Mouse (Mus musculus): ENCODE measurements around the gene Lrig2. TPM values are rescaled to one million over a fixed set of nuclear protein-coding genes. Genes with fewer than 3 reads are reported as not detected.

Lrig2 gene
- polyA plus RNA-seq, 1 experiment, result 18.9 TPM

DNA sequence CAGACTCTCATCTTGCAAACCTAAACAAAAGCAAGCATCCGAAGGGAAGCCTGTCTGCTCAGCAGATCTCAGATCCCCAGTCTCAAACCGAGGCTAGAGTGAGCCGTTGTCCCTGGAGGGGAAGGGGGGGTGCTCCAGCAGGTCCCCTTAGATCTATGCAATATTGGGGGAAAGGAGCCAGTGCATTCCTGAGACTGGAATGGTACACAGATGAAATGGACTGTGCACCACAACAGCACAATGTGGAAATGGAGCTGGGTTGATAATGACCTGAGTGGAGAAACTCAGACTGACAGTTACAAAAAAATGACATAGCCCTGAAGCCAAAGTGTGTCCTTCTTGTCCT lies 115.0 kb downstream of the Lrig2 start:
- TF ChIP-seq POLR2A (IDR thresholded peaks at IDR 0.05; ENCODE audit: extremely low read depth, insufficient read depth, low read length) (no peak), CTCF (IDR thresholded peaks at IDR 0.05; ENCODE audit: extremely low read depth, insufficient read depth, low read length) (no peak)
- H3K4me1 ChIP-seq (ENCODE audit: control insufficient read depth, insufficient read depth, low read length), result peaks cover 2% of the 10 kb centered on the region; the same call in 1 of the 2 replicates
- H3K4me3 ChIP-seq (ENCODE audit: insufficient read depth, low read length), result no peak overlapping the region
- no peak overlapping the region for H3K27ac ChIP-seq (ENCODE audit: insufficient read depth, low read length)

DNA sequence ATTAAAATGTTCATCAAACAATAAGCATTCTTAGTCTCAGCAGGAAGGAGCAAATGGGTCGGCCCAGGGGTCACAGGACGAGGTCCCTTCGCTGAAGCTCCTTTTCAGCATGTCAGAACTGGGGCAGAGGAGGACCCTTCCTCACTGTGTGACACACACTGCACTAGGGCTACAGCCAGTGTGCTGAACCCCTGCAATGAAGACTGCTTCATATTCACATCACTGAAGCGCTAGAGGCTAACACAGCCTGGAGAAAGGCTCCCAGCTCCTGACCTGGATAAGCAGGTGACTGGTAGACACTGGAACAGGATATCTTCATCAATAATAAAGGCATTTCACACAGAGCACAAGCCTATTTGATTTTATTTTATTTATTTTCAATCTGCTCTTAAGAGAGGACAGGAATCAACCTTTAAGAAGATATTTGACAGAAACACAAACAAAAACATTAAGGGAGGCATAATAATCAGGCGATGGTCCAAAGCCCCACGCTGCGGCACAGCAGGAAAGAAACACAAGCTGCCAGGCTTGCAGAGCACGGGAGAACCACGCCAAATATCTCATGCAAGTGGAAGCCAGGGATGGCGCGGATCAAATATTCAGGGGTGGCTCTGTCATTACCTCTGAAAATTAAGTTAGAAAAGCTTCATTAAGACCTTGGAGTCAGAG lies 115.5 kb downstream of the Lrig2 start:
- H3K4me3 ChIP-seq (ENCODE audit: insufficient read depth, low read length), result no peak overlapping the region
- no peak overlapping the region for H3K27ac ChIP-seq (ENCODE audit: insufficient read depth, low read length)

DNA sequence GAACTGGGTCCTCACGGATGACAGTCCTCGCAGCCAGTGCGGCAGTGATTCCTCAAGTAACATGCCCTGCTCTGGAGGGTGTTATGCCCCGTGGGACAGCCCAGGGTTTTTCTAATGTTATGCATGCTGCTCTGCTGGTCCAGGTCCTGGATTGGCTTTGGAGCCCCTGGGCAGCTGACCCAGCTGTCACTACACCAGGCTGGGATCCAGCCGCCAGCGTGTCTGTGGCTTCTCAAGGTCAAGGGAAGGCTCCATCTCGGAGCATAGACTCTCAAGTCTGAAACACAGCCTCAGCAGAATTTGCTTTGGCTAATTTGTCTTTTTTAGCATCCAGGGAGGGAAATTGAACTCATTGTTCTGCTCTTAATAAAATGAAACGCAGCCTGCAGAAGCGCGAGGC lies 121.6 kb downstream of the Lrig2 start:
- TF ChIP-seq CTCF (IDR thresholded peaks at IDR 0.05; ENCODE audit: extremely low read depth, insufficient read depth, low read length) (no peak), POLR2A (IDR thresholded peaks at IDR 0.05; ENCODE audit: extremely low read depth, insufficient read depth, low read length) (no peak)
- no peak overlapping the region for H3K4me3 ChIP-seq (ENCODE audit: insufficient read depth, low read length)
- no peak overlapping the region for H3K27ac ChIP-seq (ENCODE audit: insufficient read depth, low read length)
- no peaks in the 10 kb centered on the region for H3K4me1 ChIP-seq (ENCODE audit: control insufficient read depth, insufficient read depth, low read length)

More for the DNA sequence above, 115.5 kb downstream of the Lrig2 start:
- TF ChIP-seq POLR2A (IDR thresholded peaks at IDR 0.05; ENCODE audit: extremely low read depth, insufficient read depth, low read length) (no peak), CTCF (IDR thresholded peaks at IDR 0.05; ENCODE audit: extremely low read depth, insufficient read depth, low read length) (no peak)
- peaks cover 2% of the 10 kb centered on the region; the same call in 1 of the 2 replicates for H3K4me1 ChIP-seq (ENCODE audit: control insufficient read depth, insufficient read depth, low read length)

DNA sequence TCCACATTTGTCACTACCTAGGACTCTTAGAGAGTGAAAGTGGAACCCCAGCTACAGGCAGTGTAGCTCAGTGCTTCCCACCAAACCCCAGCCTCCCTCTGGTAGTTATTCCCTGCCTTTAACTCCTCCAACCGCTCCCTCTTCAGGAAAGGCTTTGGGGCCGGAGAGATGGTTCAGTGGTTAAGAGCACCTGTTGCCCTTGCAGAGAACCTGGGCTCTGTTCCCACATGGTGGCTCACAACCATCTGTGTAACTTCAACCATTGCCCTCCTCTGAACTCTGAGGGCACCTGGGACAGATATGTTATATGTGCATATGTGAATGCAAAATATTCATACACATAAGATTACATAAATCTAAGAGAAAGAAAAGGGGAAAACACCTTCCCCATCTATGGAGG lies 122.3 kb downstream of the Lrig2 start:
- no peaks in the 10 kb centered on the region for H3K4me1 ChIP-seq (ENCODE audit: control insufficient read depth, insufficient read depth, low read length)
- H3K27ac ChIP-seq (ENCODE audit: insufficient read depth, low read length), result no peak overlapping the region
- TF ChIP-seq CTCF (IDR thresholded peaks at IDR 0.05; ENCODE audit: extremely low read depth, insufficient read depth, low read length) (no peak), POLR2A (IDR thresholded peaks at IDR 0.05; ENCODE audit: extremely low read depth, insufficient read depth, low read length) (no peak)
- H3K4me3 ChIP-seq (ENCODE audit: insufficient read depth, low read length), result no peak overlapping the region

DNA sequence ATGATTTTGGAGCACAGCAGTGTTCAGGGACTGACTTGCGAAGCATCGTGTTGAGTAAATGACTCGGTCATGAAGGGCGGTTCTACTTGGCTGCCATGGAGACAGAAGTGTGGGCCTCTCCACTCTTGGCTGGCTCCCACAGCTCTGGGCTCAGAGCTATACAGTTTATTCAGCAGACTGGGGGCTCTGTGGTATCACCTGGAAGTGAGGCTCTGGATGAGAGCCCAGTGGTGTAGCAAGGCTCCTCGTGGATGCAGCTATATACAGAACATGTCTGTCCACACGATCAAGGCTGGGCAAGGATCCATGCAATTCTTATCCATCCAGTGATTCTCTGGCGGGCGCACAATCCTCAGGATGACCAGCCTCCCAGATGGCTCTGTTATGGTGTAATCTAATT lies 126.1 kb downstream of the Lrig2 start:
- no peaks in the 10 kb centered on the region for H3K4me1 ChIP-seq (ENCODE audit: control insufficient read depth, insufficient read depth, low read length)
- no peak for TF ChIP-seq CTCF (IDR thresholded peaks at IDR 0.05; ENCODE audit: extremely low read depth, insufficient read depth, low read length)
- no peak for TF ChIP-seq POLR2A (IDR thresholded peaks at IDR 0.05; ENCODE audit: extremely low read depth, insufficient read depth, low read length)
- no peak overlapping the region for H3K27ac ChIP-seq (ENCODE audit: insufficient read depth, low read length)
- H3K4me3 ChIP-seq (ENCODE audit: insufficient read depth, low read length), result no peak overlapping the region

DNA sequence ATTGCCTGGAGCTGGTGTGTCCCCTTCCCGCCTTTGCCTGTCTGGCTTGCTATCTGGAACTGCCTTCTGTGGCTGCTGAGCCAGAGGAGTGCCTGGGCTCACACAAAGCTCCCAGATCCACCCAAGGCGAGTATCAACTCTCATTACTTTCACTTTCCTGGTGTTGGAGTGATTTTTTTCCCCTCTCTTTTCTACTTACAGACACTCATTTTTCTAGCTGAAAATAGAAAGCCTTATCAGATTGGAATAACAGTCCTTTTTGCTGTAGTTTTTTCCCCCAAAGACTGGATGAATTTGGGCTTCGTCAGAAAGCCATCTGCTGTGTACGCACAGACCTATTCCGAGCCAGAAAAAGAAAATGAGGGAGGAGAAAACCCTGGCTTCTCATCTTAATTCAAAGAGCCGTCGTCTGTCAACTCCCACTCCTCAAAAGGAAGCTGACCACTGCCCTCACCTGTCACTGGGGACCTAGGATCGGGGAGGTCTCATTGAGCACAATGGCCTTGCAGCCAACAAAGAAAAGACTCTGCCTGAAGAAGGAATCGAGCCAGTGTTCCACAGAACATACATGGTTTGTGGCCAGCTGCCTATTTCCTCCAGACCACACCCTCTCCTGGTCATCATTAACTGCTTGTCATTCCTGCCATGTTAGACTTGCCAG lies 127.9 kb downstream of the Lrig2 start:
- Histone ChIP-seq H3K27ac (ENCODE audit: insufficient read depth, low read length) (peak overlapping the region; percentile 0; the same call in 1 of the 2 replicates), H3K4me1 (ENCODE audit: control insufficient read depth, insufficient read depth, low read length) (no peaks in the 10 kb centered on the region), H3K4me3 (ENCODE audit: insufficient read depth, low read length) (no peak overlapping the region)
- no peak for TF ChIP-seq POLR2A (IDR thresholded peaks at IDR 0.05; ENCODE audit: extremely low read depth, insufficient read depth, low read length)
- no peak for TF ChIP-seq CTCF (IDR thresholded peaks at IDR 0.05; ENCODE audit: extremely low read depth, insufficient read depth, low read length)

DNA sequence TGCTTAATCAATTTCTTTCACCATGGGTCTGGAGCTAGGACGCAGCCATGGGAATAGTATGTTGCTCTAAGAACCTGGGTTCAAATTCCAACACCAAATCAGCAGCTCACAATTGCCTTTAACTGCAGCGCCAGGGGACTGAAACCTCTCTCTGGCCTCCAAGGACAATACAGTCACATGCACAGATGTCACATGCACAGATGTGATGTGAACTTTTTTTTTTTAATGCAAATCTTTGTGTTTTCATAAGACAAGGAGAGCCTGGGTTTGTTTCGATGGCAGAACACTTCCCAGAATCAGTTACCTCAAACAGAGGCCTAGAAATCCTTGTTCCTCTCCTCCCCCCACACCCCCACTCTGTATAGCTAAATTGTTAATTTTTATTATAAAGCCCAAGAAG lies 133.5 kb downstream of the Lrig2 start:
- no peak overlapping the region for H3K27ac ChIP-seq (ENCODE audit: insufficient read depth, low read length)
- no peak overlapping the region for H3K4me3 ChIP-seq (ENCODE audit: insufficient read depth, low read length)
- no peaks in the 10 kb centered on the region for H3K4me1 ChIP-seq (ENCODE audit: control insufficient read depth, insufficient read depth, low read length)
- TF ChIP-seq POLR2A (IDR thresholded peaks at IDR 0.05; ENCODE audit: extremely low read depth, insufficient read depth, low read length), result no peak
- TF ChIP-seq CTCF (IDR thresholded peaks at IDR 0.05; ENCODE audit: extremely low read depth, insufficient read depth, low read length), result no peak

DNA sequence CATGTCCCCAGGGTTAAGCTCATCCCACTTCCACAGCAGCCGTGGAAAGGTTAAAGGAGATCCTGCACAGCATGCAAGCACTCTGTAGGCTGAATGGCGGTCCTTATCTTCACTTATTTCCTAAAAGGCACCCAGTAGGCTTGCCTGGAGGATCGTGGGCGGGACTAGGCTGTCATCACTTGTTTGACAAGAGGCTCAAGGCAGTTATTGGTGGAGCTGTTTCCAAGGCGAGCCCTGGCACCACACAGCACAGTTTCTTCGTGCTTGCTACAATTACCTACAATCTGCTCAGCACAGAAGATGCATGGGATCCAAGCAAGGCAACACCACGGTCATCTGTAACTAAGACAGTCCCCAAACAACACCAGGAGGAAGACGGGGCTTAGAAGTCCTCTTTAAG lies 137.8 kb downstream of the Lrig2 start:
- Histone ChIP-seq H3K4me1 (ENCODE audit: control insufficient read depth, insufficient read depth, low read length) (no peaks in the 10 kb centered on the region), H3K27ac (ENCODE audit: insufficient read depth, low read length) (no peak overlapping the region), H3K4me3 (ENCODE audit: insufficient read depth, low read length) (no peak overlapping the region)
- TF ChIP-seq CTCF (IDR thresholded peaks at IDR 0.05; ENCODE audit: extremely low read depth, insufficient read depth, low read length), result no peak

DNA sequence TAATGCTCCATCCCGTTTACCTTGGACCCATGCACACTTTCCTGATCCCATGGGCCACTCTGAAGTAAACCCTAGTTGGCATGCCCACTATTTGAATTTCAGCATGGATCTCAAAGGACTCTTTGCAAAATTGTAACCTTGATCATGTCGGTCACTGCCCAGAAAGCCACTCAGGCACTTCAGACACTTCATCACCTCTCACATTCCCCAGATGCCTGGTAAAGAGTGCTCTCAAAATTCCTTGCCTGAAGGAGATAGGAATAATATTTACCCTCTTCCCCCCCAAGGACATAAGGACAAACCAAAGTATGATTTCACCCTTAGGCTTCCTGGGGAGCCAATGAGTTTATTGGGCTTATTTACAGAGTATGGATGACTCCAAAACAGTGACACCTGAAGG lies 139.3 kb downstream of the Lrig2 start:
- TF ChIP-seq CTCF (IDR thresholded peaks at IDR 0.05; ENCODE audit: extremely low read depth, insufficient read depth, low read length), result no peak
- no peak for TF ChIP-seq POLR2A (IDR thresholded peaks at IDR 0.05; ENCODE audit: extremely low read depth, insufficient read depth, low read length)
- no peak overlapping the region for H3K27ac ChIP-seq (ENCODE audit: insufficient read depth, low read length)
- H3K4me3 ChIP-seq (ENCODE audit: insufficient read depth, low read length), result no peak overlapping the region
- H3K4me1 ChIP-seq (ENCODE audit: control insufficient read depth, insufficient read depth, low read length), result no peaks in the 10 kb centered on the region

DNA sequence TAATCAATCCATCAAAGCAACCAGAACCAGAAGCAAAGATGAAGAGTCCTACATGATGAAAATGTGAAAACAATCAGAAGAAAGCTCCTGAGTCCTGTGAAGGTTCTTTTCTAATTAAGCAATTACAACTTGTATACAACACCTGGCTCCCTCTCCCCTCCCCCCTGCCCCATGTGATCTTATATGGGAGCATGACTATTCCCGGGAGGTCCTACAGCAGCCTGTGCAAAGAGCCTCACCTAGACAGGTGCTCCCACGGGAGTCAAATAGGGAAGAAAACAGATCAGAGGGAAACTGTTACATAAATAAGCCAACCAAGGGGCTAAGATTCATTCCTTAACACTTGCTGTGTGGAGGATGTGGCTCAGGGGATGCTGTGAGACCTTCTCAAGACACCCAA lies 143.8 kb downstream of the Lrig2 start:
- TF ChIP-seq CTCF (IDR thresholded peaks at IDR 0.05; ENCODE audit: extremely low read depth, insufficient read depth, low read length) (no peak), POLR2A (IDR thresholded peaks at IDR 0.05; ENCODE audit: extremely low read depth, insufficient read depth, low read length) (no peak)

More for the DNA sequence above, 143.8 kb downstream of the Lrig2 start:
- H3K4me1 ChIP-seq (ENCODE audit: control insufficient read depth, insufficient read depth, low read length), result peaks cover 2% of the 10 kb centered on the region; the same call in 1 of the 2 replicates
- no peak overlapping the region for H3K27ac ChIP-seq (ENCODE audit: insufficient read depth, low read length)
- H3K4me3 ChIP-seq (ENCODE audit: insufficient read depth, low read length), result no peak overlapping the region

Data from cortical plate, adult 2 months (tissue).